Mouse (Mus musculus) common myeloid progenitor, adult 5-6 weeks (primary cell): ENCODE measurements around the gene Ryr2. TPM values are rescaled to one million over a fixed set of nuclear protein-coding genes. Genes with fewer than 3 reads are reported as not detected.
"Not testable (repeated sequence)": the region's sequence is repeated elsewhere in the genome, so short reads cannot be mapped to it uniquely, and the experiment has no call there.

ENCODE experiments used
- ATAC-seq: replicated peaks from 2 replicates; pipeline ENCODE4 v1.8.0; 2016; ENCODE audit warnings: low read depth, mild to moderate bottlenecking, moderate TSS enrichment, inconsistent platforms; ENCODE audit not compliant: poor library complexity, severe bottlenecking
- total RNA-seq: library from RNA; stranded (forward); fragments of 200-1000, 187-1606 nt; gene quantifications from 2 replicates; pipeline ENCODE4 v1.2.3, GENCODE M21; 2017

The Ryr2 gene
- total RNA-seq, 1 experiment from 2014 or later, result not detected

DNA sequence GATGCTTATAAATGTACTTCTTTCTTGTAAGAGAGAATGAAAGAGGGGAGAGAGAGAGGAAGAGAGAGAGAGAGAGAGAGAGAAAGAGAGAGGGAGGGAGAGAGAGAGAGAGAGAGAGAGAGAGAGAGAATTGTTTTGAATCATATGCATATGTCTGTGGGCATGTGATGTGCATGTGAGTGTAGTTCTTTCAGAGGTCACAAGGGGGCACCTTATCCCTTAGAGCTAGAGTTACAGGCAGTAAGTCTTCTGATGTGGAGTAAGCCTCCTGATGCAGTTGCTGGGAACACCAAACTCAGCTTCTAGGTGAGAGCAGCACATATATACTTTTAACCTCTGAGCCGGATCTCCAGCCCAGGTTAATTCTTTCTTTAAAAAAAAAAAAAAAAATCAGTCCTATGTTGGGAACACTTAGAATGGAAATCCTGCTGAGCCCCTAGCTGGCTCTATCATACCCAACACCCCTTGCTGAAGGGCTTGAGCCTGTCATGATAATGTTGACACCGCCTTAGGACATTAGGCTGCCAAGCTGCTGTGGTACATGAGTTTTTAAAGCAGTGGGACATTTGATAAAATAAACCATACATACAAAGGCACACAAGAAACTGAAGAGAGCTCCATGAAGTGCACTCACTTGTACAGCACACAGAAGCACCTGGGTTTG is 281.1 kb downstream of the Ryr2 start:
- ATAC-seq, result no peak

DNA sequence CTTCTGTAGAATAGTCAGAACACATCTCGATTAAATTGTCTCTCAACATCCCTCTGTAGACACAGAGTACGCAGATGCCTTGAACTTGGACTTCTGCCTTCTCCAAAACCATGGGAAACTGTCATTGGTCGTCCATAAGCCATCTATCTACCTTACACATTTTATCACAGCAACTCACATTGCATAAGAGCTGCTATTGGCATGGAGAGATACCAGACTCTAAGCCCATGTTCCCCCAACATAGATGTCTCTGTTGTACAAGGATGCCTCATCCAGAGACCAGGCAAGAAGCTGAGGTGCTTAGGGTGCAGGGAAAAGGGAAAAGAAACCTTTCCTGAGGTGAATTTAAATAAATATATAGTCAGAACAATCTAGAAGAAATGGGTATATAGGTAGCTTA is 288.0 kb downstream of the Ryr2 start:
- ATAC-seq, result no peak

DNA sequence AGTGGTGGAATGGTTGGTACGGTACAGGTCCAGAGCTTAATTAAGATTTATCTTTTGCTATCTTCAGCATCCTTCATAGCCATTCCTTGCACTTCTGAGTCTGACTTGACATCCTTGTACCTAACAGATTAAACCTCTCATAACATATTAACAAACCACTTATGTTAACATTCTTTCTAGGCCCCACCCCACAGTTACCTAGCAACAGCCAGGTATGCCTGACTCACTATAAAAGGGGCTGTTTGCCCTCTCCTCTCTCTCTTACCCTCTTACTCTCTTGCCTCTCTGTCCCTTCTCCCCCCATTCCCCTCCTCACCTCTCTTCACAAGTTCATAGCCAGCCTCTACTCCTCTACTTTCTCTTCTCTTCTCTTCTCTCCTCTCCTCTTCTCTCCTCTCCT is 297.4 kb downstream of the Ryr2 start:
- ATAC-seq, result not testable (repeated sequence)

DNA sequence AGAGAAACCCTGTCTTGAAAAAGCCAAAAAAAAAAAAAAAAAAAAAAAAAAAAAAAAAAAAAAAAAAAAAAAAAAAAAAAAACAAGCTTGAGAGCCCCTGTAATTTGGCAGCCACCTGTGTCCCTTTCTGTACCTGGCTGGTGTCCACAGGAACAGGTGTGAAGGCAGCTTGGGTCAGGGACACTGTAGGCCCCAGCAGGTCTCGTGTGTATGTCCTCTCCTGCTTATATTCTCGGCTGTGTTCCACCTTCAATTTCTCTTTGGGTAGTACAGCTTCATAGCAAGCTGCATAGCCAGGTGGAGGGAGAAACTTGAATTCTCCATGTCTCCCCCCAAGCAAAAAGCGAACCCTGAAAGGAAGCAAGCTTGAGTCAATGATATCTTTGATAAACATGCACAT is 314.2 kb downstream of the Ryr2 start:
- ATAC-seq, result no peak

DNA sequence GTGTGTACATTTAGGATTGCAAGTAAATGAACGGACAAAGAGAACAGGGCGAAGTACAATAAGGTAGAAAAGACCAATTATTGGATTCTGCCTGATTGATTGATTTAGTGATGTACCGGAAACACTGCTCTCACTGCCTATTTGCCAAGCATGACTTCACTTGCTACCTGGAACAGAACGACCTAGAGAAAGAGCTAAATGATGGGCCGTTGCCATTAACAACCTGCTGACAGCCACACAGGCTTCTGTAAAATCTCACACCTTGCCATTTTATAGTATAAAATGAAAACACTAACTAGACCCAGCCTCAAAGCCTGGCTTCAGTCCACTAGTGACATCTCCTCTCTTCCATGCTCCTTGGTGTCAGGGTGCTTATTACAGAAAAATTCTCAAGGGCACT is 316.2 kb downstream of the Ryr2 start:
- ATAC-seq, result no peak

DNA sequence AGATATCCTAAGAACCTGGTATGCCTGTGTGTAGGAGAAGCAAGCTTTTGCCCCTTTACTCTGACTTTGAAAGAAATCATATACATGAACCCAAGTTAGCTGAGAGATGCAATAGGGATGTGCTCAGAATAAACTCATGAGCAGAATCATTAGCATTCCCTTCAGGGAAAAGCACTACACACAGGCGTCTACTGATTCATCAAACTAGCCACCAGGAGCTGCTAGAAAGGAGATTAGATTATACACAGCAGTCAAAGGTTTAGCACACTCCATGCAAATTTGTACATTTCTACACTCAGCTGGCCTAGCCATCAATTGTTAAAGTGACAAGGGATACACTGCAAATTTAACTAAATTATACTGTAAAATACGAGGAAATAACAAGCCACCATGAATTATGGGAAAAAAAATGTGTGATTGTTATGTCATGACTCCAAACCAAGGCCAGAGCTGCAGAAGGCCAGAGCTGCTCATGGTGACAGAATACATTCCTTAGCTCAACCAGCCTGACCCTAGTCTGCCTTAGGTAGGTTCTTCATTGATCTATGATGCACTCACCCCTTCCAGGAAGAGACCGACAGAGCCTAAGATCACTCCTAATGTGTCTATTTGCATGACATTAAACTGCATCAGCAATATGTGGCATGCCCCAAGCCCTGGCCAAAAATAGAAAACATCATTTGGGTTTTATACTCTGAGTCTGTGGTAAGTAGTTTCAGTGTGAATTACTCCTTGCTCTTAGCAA is 324.2 kb downstream of the Ryr2 start:
- no peak for ATAC-seq

DNA sequence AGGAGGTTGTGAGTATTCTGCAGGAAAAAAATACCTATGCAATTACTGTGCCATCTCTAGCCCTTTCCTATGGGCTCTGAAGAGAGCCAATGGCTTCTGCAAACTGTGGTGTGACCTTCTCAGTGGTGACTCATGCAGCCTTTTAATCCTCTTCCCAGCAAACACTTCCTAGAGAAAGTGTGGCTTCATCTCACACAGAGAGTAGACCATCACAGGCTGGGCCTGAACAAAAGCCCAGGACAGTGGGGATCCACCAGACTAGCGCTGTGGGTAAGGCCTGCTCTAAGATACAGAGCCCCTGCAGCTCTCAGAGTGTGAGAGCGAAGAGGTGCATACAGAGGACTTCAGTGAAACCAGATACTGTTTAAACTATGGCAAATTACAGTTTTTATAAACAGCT is 325.7 kb downstream of the Ryr2 start:
- no peak for ATAC-seq

DNA sequence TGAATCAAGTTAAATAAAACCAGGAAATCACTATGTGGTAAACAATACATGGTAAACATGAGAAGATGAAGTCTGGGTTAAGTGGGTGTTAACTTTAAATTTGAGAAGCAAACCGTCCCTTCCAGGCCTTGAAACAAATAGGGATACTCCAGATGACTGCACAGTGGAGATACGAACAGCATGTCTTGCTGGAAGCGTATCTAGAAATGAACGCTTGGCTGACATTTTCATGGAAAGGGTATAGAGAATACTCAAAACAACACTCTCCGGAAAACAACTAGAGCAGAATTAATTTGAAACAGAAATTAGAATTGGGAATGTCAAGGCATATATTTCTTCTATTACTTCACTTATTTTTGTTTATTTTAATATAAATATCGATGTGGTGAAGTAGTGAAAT is 329.0 kb downstream of the Ryr2 start:
- ATAC-seq, result no peak

DNA sequence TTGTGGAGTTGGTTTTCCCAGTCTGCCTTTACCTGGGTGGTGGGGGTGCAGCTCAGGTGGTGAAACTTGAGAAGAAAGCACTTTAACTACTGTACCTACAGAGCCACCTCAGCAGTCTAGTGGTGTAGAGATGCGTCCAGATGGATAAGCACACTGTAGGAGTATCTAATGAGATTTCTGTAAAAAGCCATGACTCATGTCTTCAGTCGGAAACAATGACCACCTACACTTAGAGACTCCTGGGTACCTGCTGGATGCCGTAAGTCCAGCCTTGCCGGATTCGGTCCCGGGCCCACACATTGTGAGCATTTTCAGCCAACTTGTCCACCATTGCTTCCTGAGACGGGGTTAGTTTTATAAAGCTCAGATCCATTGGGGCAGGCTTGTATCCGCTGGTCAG is 334.6 kb downstream of the Ryr2 start:
- no peak for ATAC-seq

DNA sequence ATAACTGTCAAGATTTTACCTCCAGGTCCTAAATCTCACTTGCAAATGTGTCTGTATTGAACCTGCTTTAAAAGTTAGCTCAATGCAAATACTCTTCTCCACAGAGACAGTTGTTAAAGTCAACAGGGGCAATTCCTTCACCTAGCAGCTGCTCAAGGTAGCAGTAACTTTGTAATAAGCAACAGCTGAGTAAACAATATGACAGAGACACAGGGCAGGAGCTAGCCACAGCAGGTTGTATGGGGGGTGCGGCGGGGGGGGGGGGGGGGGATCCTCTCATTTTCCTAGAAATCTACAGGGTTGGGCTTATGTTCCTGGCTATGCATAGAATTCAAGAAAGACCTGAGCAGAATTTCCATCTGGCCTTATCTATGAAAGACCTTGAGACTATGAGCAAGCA is 339.8 kb downstream of the Ryr2 start:
- ATAC-seq, result no peak

DNA sequence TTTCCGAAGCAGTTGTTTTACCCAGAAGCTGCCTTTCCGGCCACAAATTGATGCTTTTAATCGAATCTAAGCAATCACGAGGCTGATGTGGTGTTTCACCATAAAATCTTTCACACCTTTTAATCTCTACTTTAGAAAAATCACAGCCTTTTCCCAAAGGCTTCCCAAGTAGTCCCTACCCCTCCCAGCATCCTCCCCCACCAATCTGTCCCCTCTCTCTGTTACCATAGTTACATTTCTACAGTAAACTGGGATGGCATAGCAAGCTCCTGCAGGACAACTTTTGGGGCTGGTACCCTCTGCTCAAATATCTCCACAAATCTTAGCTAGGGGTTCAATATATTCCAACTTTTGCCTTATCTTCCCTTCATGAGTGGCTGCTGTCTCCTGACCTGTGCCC is 342.8 kb downstream of the Ryr2 start:
- ATAC-seq, result no peak

DNA sequence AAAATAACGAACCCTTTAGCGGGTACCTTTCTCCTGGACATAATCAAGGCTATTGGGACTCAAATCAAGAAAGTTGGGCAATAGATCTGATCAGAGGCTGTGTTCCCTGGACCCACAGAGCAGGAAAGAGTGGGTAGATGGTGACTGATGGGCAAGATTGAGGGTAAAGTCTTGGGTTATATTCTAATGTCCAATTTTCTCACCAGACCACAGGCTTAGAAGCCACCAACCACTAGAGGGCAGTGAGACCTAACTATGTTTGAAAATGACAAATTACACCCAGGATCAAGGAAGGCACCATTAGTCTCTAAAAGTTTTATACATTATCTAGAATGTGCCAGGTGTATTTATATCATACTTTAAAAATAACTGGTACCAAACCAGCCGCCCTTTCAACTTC is 343.6 kb downstream of the Ryr2 start:
- no peak for ATAC-seq

DNA sequence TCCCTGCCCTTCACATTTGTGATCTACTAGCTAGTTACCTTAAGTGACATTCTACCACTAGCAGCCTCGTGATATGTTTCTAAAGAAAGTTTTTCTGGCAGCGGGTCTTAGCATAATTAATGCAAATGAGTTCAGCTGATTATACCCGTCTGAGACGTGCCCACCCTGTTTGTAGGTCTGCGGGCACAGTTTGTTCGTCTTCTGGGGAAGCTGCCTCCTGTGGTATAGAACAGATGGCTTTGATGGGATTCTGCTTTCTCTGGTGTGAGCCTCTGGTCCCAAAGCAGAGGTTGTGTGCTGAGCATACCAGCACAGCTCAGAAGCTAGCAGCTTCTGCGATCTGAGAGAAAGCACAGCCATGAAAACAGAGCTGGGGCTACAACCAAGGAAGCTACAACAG is 348.9 kb downstream of the Ryr2 start:
- no peak for ATAC-seq

DNA sequence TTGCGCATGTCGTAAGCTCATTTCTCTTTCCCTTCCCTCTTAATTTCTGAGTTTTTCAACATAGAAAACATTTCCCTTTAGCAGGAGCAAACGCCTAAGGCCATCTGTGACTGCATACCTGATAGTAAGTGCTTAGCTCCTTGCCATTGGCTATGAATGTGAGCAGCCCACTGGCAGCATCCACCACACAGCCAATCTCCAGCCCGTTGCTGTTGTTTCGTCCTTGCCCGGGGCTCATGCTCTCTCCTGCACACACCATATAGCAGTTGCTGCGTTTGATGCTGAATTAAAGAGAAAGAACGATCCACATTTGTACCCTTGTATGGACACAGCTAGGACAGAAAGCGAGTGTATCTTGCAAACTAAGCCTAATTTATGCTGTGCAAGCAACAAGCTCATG is 361.3 kb downstream of the Ryr2 start:
- ATAC-seq, result no peak

DNA sequence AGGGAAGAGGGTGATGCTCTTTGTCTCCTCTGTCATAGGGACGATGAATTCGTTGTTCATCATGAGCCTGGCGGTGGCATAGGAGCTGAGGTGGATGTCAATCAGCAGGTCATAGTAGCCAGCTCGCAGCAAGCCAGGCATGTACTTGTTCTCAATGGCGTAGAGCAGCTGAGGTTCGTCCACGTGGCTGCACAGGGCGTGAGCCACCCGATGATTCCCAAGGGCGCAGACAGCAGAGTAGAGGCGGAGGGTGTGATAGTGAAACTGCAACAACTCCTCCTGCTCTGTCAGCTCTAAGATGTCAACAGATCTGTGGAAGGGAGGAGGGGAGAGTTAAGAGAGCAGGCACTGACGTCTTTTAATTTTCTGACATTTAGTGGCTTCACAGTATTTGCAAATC is 368.5 kb downstream of the Ryr2 start:
- ATAC-seq, result no peak

DNA sequence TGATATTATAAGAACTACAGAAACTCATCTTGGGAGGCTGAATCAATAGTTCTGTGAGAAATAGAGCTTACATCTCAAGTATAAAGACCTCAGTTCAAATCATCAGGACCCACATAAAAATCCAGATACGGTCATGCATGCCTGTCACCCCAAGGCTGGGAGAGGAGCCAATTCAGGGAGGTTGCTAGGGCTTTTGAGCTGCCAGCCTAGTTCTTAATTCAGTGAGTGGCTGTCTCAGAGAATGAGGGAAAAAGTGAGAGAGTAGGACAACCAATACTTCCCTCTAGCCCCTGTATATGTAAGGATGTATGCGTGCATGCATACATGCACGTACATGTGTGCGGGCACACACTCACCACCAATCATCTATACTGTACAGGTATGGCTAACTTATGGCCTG is 390.5 kb downstream of the Ryr2 start:
- ATAC-seq, result no peak

DNA sequence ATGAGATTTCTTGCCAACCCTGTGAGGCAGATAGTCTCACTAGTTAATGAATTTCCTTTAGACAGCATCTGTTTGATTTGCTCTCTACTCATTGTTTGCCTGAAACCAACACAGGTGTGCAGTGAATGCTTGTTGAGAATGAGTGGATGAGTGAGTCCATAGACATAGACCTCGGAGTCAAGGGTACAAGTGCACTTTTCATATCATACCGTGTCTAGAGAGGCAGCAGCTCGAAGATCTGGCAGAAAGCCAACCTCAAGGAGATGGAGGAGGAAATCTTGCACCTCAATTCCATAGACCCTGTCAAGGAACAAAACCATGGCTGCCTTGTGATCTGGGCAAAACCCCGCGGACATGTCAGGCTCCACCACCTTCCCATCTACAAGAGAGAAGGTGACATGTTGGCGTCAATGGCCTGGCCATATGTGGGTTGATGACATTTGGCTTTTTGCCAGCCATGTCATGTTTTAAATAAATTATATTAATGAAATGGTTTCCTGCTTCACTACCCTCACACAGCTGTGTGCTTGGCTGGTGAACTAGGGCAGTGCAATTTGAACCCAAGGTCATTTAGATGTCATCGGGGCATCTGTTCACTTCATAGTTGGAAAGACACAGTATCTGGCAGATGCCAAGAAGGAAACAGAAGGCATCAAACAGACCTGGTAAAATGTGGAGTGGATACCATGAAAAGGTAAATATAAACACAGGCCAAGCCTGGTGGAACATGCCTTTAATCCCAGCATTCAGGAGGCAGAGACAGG is 396.9 kb downstream of the Ryr2 start:
- ATAC-seq, result no peak

DNA sequence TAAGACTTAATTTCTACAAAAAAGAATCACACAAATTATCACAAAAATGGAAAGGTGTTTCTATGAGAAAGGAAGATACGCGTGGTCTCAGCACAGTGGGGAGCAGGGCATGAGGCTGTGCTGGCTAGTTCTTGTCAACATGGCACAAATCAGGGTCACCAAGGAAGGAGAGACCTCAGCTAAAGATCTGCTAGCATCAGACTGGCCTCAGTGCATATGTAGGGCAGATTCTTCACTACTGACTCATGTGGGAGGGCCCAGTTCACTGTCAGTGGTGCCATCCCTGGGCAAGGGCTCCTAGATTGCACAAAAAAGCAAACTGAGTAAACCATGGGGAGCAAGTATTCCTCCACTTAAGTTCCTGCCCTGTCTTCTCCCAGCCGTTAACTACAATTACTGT is 405.0 kb downstream of the Ryr2 start:
- no peak for ATAC-seq

DNA sequence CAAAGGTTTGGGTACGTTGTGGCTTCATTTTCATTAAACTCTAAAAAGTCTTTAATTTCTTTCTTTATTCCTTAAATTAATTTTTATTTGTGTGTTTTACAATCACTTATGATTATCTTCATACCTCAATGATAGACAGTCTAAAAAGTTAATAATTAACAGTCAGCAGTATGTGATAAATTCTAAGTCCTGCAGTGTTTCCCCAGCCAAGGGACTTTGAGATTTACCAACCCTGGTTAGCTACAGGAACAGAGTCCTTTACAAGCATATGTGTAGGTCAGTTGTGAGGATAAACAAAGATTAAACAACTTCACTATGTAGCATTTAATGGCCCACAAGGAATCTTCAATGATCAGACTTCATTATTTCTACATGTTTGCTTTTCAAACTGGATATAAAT is 410.2 kb downstream of the Ryr2 start:
- no peak for ATAC-seq

DNA sequence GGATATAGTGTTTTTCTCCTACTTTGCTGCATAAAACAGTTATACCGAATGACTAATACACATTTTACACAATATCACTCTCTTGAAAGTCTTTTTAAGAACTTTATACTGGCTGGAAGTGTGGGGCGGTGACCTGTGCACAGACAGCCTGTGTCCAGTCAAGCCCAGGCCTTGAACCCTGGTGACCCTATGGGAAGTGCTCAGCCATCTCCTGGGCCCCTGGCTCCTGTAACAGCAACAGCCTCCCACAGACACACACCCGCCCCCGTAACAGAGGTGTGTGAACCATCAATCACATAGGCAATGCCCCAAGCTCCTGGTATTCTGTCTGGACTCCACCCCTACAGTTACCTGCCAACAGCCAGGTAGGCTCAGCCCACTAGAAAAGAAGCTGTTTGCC is 424.9 kb downstream of the Ryr2 start:
- no peak for ATAC-seq

DNA sequence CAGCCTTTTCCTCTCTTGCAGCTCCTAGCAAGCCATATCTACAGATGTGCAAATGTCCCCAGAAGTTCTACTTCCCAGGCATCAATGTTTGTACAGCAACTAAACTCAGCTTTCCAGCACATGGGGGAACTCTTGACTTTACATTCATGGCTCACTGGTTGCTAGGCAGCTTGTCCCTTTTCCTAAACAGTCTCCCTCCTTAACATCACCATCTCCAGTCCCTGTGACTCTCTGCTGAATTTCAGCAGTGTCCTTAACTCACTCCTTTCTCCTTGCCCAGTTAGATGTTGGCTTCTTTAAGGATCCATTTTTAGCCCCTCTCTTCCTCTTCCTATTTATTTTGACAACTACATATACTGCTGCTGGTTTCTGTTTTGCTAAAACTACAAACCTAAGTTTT is 443.9 kb downstream of the Ryr2 start:
- no peak for ATAC-seq
